32 mouse cellular contexts compared by ENCODE assay signal in the genomic region with DNA sequence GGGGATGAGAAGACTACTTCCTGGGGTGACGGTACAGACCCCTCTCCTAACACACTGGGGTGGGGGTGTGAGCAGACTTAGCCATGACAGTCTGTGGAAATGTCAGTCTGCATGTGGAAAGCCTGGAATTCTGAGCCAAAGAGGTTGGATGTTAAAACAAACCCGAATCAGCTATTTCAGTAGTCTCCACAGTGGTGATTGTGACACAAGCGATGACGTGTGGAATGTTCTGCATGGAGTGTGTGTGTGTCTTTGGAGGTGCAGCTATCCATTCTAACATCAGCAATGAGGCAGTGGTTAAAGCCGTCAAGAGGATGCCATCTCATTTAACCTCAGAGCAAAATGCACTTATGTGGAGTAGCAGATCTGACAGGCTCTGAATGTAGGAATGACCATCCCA.
DNase-seq lines count a peak whose midpoint lies in the region; ATAC-seq and TF ChIP-seq lines count a peak whose summit lies in the region.
"Had no signal": no experiment of that assay in that cellular context is flagged by ENCODE, and none has a peak within 500 bp of the region (broad histone marks: within the 10 kb centered on the region; RNA-seq: fewer than 3 reads in every experiment).

No protein-coding gene starts in this region.

- TF ChIP-seq POLR2A in olfactory bulb, adult 2 months (IDR thresholded peaks at IDR 0.05; ENCODE audit: insufficient read depth, low read depth, low read length), result no peak

- intact Hi-C loops in heart, postnatal 14 days (cut with DNase I), result no loop called here

- ATAC-seq in heart, postnatal 0 days (ENCODE audit: insufficient read depth, low read depth), result peak; percentile 51; the same call in 1 of the 2 replicates
- ATAC-seq: forebrain, embryonic 15.5 days; hindbrain, embryonic 16.5 days; midbrain, embryonic 16.5 days; Patski had no signal

- H3K36me3 ChIP-seq in heart, embryonic 10.5 days, result no peaks in the 10 kb centered on the region
- H3K36me3 ChIP-seq in heart, postnatal 0 days (replicated peaks; ENCODE audit: control insufficient read depth, insufficient read depth, low read length), result no peaks in the 10 kb centered on the region
- H3K36me3 ChIP-seq: embryonic facial prominence, embryonic 13.5 days; forebrain, embryonic 10.5 days; forebrain, embryonic 15.5 days; G1E; limb, embryonic 13.5 days; midbrain, embryonic 10.5 days; neural tube, embryonic 12.5 days had no signal

- no peak overlapping the region for H3K4me3 ChIP-seq in heart, embryonic 10.5 days
- no peak overlapping the region for H3K4me3 ChIP-seq in heart, postnatal 0 days (ENCODE audit: low read depth, low read length)
- no peak overlapping the region for H3K4me3 ChIP-seq in olfactory bulb, adult 2 months (ENCODE audit: insufficient read depth, low read depth, low read length)
- H3K4me3 ChIP-seq: embryonic facial prominence, embryonic 13.5 days; forebrain, embryonic 10.5 days; forebrain, embryonic 15.5 days; layer of hippocampus, adult 2 months; left cerebral cortex, adult 2 months; limb, embryonic 13.5 days; midbrain, embryonic 10.5 days; myocyte; neural tube, embryonic 12.5 days had no signal

- TF ChIP-seq EP300 in heart, postnatal 0 days (IDR thresholded peaks at IDR 0.05; ENCODE audit: low read depth), result no peak

- no peaks in the 10 kb centered on the region for H3K27me3 ChIP-seq in heart, embryonic 10.5 days (ENCODE audit: insufficient read depth, poor library complexity, severe bottlenecking)
- no peaks in the 10 kb centered on the region for H3K27me3 ChIP-seq in heart, postnatal 0 days (ENCODE audit: control insufficient read depth, insufficient read depth, low read length)
- H3K27me3 ChIP-seq: embryonic facial prominence, embryonic 13.5 days; forebrain, embryonic 15.5 days; limb, embryonic 13.5 days; neural tube, embryonic 12.5 days; Patski had no signal

- 47% methylated on average over 5 of the region's 5 CpGs for WGBS in heart, embryonic 10.5 days
- WGBS in heart, postnatal 0 days, result 34% methylated on average over 5 of the region's 5 CpGs
- WGBS in olfactory bulb, adult 2 months, result 84% methylated on average over 5 of the region's 5 CpGs

- TF ChIP-seq CTCF in heart, postnatal 0 days (IDR thresholded peaks at IDR 0.05; ENCODE audit: low read depth), result no peak
- no peak for TF ChIP-seq CTCF in olfactory bulb, adult 2 months (IDR thresholded peaks at IDR 0.05; ENCODE audit: insufficient read depth, low read depth, low read length)

- H3K4me1 ChIP-seq in heart, embryonic 10.5 days, result peaks cover 22% of the 10 kb centered on the region
- peaks cover 17% of the 10 kb centered on the region for H3K4me1 ChIP-seq in heart, postnatal 0 days (ENCODE audit: control insufficient read depth, insufficient read depth)
- H3K4me1 ChIP-seq in olfactory bulb, adult 2 months (ENCODE audit: control insufficient read depth, insufficient read depth, low read length), result peaks cover 13% of the 10 kb centered on the region
- H3K4me1 ChIP-seq: neural tube, embryonic 12.5 days had no signal

- H3K9ac ChIP-seq in heart, postnatal 0 days (replicated peaks; ENCODE audit: low read depth, low read length), result no peak overlapping the region
- H3K9ac ChIP-seq: embryonic facial prominence, embryonic 13.5 days; forebrain, embryonic 15.5 days; limb, embryonic 13.5 days; neural tube, embryonic 12.5 days had no signal

- H3K27ac ChIP-seq in heart, embryonic 10.5 days, result peak overlapping the region; percentile 69
- H3K27ac ChIP-seq in heart, postnatal 0 days (ENCODE audit: low read depth), result no peak overlapping the region
- 0 out of 2 replicates have a peak overlapping the region, but pooled peaks have one; percentile 34 for H3K27ac ChIP-seq in olfactory bulb, adult 2 months (ENCODE audit: insufficient read depth, low read depth, low read length)
- H3K27ac ChIP-seq: embryonic facial prominence, embryonic 13.5 days; forebrain, embryonic 10.5 days; forebrain, embryonic 15.5 days; layer of hippocampus, adult 2 months; left cerebral cortex, adult 2 months; limb, embryonic 13.5 days; macrophage; midbrain, embryonic 10.5 days; neural tube, embryonic 12.5 days had no signal

- DNase-seq in heart, embryonic 10.5 days (ENCODE audit: low spot score), result no peak
- no peak for DNase-seq in heart, adult 8-10 months (ENCODE audit: low spot score)
- no peak for DNase-seq in heart, postnatal 0 days (ENCODE audit: low spot score)
- DNase-seq in heart, postnatal 14 days, result no peak
- DNase-seq in lung, postnatal 10 days, result peak; percentile 11
- DNase-seq in lung, adult 18-20 months, result no peak
- no peak for DNase-seq in adrenal gland, adult (ENCODE audit: inconsistent age in 2 of 2, low spot score in 1 of 2)
- DNase-seq: adrenal gland, postnatal 25 days; cerebellum, adult 11-12 months; cerebellum, adult 9-11 months; gastrocnemius, postnatal 25 days; kidney, adult 2 months; kidney, postnatal 36 days; right cerebral cortex, postnatal 4 days; thymus, adult 2 months; thymus, postnatal 36 days had no signal

- no peaks in the 10 kb centered on the region for H3K9me3 ChIP-seq in heart, embryonic 10.5 days
- no peaks in the 10 kb centered on the region for H3K9me3 ChIP-seq in heart, postnatal 0 days (replicated peaks; ENCODE audit: control insufficient read depth, low read length)
- H3K9me3 ChIP-seq: embryonic facial prominence, embryonic 13.5 days; forebrain, embryonic 10.5 days; forebrain, embryonic 15.5 days; limb, embryonic 13.5 days; midbrain, embryonic 10.5 days; neural tube, embryonic 12.5 days had no signal

- H3K4me2 ChIP-seq in heart, postnatal 0 days (ENCODE audit: low read depth, low read length), result no peak overlapping the region
- H3K4me2 ChIP-seq: embryonic facial prominence, embryonic 13.5 days; forebrain, embryonic 15.5 days; limb, embryonic 13.5 days; liver, embryonic 11.5 days; neural tube, embryonic 12.5 days had no signal
